Mouse (Mus musculus) kidney, adult 2 months (tissue): ENCODE results near the gene Adprh.

Source experiments
- CTCF ChIP-seq: fragments of 200-500 bp; conservative IDR thresholded peaks from 2 replicates; pipeline ENCODE4 v1.5.1; 2011; ENCODE audit warnings: low read depth, mild to moderate bottlenecking, control low read depth, low read length, moderate library complexity, mixed read lengths; ENCODE audit not compliant: insufficient read depth, insufficient read length
- POLR2A ChIP-seq: fragments of 200-500 bp; IDR thresholded peaks from one replicate; pipeline ENCODE4 v1.6.1; 2011; ENCODE audit warnings: low read depth, low read length, control low read depth

- TF ChIP-seq POLR2A (no peak), CTCF (no peak)
These were observed 18.2 kb downstream of the Adprh start for GRCm38 (mm10) chr16:38434295-38434795.
